Mouse (Mus musculus): Measurements from ENCODE around the gene Tmem100. TPM values are rescaled to one million over a fixed set of nuclear protein-coding genes. Genes with fewer than 3 reads are reported as not detected.

Gene Tmem100
- 10 to 100 TPM; 13.2 to 22.4 TPM for total RNA-seq (2021)

DNA sequence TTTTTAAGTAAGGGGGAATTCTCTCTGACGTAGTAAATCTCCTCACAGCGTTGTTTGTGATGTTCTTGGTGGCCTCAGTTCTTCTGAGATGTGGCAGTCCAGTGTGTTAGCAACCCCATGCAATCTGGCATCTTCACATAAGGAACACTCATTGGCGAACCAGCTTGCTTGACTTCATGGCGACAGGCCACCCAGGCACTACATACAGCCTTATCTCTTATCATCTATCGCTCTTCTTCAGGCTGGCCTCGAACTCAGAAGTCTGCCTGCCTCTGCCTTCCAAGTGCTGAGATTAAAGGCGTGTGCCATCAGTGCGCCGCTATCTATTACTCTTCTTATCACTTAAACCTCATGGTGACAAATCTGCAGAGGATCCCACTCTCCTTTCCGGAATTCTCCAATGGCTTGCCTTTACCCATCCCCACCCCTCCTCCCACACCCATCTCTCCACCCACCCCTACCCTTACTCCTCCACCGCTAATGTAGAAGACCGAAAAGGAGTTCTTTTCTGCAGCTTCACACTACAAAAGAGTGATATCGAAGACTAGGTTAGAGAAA is at the start of gene Tmem100:
Tmem100 (plus strand) TSS at position 508 of the 558 bp plus-strand sequence.
- DNase-seq, result no peak
- intact Hi-C loops (cut with DNase I), result no loop called here

DNA sequence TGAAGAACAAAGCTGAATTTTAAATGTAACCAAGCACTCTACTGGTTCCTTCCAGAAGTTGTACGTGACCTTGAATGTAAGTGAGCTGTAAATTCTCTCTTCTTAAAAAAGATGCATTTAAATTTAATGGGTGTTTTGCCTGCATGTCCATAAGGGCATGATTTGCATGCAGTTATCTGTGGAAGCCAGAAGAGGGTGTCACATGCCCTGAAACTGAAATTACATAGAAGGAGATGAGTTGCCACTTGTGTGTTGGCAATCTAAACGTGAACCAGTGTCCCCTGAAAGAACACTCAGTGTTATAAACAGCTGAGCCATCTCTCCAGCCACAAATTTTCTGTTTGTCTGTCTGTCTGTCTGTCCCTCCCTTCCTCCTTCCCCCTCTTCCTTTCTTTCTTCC is 47.2 kb upstream of the Tmem100 start:
- DNase-seq, result no peak
- intact Hi-C loops (cut with DNase I), result loop anchor here (10.0 kb wide), 1 partner anchor 632 kb away; no protein-coding TSS in a partner anchor

DNA sequence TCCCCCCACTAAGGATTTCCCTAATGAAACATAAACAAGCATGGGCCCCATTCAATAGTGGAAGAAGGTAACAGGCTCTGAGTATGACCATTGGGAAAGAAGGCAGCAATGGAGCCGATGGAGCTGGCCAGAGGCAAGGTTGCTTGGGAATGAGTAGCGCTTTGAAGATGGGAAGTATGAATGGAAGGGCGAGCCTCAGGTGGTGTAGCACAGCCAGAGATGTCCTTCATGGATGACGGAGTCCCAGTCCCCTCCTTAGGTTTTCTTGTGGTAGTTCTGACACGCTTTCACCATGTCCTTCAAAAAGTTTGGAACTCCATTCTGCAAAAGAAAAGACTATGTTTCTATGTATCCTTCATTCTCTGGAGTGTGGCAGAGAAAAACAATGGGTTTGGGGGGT is 45.7 kb upstream of the Tmem100 start:
- intact Hi-C loops (cut with DNase I), result loop anchor here (10.0 kb wide), 1 partner anchor 630 kb away; no protein-coding TSS in a partner anchor

DNA sequence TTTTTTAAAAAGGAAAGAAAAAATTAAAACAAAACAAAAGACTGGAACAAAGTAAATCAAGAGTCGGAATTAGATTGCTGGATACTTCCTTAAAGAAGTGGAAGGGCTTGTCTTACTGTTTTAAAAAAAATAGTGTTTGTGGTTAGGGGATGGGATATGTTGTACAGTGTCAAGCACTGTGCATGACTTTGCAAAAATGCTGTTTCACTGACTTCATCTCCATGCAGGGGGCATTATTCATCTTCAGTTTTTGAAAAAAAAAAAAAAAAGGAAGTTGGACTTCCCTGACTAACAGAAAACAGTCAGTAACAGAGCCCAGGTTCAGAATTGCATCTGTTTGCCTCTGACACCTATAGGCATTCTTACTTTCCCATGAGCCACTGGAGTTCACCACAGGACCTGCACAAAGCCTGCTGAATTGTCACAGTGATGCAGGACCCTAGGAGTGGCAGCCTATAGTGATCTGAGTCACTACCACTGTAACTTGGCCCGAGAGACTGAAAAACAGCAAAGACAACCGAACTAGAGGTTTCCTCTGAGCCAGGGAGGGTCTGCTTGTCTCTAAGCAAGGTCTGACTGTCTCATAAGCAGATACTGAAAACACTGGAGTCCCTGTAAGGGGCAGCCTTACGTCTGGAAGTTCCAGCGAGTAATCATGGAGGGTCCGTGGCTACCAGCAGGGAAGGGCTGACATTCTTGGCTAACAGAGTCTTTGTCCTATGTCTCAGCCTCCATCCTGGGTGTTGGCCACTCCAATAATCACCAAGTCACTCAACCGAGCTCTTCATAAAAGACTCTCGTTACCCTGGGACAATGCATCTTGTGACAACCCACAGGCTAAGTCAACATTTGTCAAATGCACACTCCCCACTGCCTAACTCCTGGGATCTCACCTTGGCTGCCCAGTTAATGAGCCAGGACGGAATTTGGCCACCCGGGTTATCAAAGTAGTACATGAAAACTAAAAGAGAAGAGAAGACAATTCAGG is 44.7 kb upstream of the Tmem100 start:
- no peak for DNase-seq
- intact Hi-C loops (cut with DNase I), result loop anchor here (10.0 kb wide), 1 partner anchor 629 kb away; no protein-coding TSS in a partner anchor

More for the DNA sequence above, 45.7 kb upstream of the Tmem100 start:
- no peak for DNase-seq

DNA sequence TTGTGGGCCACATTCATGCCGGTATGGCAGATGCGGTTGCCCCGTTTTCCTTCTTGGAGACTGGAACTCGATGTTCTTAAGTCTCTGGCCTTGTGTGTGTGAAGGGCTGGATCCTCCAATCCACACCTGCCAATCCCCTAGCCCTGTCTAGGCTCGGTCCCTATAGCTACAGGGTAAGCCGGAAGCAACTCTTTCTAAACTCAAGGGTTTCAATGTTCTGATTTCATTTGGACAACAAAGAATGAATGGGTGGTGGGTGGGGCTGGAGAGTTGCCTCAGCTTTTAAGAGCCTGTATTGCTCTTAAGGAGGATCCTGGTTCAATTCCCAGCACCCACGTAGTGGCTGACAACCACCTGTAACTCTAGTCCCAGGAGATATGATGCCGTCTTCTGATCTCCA is 43.6 kb upstream of the Tmem100 start:
- intact Hi-C loops (cut with DNase I), result loop anchor here (10.0 kb wide), 1 partner anchor 628 kb away; no protein-coding TSS in a partner anchor

DNA sequence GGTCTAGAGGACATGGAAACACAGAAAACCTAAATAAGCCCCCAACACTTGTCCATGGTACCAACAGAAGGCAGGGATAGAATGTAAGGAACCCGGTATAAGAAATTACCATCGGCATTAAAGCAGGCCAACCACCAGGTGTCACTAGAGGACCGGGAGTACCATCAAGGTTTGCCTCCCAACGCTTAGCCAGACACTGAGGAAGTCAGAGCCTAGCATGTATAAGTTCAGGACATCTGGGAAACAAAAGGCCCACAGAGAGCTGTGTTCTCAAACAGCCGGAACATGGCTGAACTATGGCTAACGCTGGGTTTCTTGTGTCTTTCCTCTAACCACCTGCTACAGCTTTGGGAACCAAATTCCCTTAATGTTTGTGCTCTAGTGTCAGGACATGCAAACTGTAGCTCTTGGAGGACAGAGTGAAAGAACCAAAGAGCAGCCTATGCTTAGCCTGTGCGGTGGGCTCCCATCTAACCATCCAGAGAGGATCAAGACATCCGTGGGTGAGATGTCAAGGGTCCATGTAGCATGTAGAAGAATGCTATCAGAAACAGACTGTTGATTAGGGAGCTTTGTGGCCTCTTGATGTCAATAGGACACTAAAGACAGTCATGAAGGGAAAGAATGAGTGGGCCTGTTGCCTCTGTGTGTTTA is 41.1 kb upstream of the Tmem100 start:
- intact Hi-C loops (cut with DNase I), result loop anchor here (1.0 to 10.0 kb wide), 4 partner anchors 30 to 626 kb away; no protein-coding TSS in a partner anchor
- DNase-seq, result peak; percentile 76 to 79

More for the DNA sequence above, 43.6 kb upstream of the Tmem100 start:
- no peak for DNase-seq

DNA sequence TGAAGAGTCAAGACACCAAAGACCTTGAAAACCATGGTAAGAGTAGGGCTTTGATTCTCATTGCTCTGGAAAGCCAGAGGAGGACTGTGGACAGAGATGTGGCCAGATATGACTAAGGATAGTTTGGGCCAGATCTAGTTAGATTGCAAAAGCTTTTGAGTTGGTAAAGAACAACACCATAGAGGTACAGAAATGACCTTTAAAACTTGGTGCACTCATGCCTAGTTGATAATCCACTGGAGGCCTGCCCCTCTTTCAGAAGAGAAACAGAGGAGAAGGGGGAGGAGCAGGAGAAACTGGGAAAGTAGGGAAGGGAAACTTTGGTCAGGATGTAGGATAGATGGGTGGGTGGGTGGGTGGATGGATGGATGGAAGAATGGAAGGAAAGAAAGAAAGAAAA is 38.5 kb upstream of the Tmem100 start:
- intact Hi-C loops (cut with DNase I), result no loop called here
- no peak for DNase-seq

DNA sequence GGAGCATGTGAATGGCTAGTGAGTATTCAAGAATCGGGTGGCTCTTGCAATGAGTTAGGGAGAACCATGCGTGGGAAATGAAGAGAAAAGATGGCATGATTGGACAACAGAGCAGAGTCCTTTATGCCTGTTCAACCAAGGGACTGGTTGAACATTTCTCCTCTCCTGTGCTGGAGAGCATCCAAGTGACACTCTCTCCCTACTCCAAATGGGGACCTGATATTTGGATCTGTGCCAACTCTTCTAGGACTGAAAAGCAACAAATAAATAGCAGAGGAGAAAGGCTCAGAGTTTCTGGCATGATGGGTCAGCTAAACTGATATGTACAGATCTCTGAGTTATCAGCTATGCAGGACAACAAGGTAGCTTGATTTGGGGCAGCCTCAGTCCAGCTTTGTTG is 35.4 kb upstream of the Tmem100 start:
- no peak for DNase-seq
- intact Hi-C loops (cut with DNase I), result no loop called here

DNA sequence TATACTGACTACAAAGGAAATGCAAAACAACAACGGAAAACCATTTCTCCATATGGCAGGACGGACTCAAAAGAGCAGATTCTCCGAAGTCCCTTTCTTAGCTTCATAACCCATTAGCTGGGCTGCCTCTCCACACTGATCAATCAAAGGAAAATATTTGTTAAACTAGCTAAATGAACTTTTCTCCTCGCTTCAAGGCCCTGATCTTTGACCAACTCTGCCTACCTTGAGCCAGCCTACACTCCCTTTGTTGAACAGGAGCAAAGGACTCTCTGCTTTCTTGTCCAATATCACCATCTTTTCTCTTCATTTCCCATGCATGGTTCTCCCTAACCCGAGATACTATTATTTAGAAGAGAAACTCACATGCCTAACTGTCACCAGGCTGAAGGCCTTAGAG is 34.6 kb upstream of the Tmem100 start:
- no peak for DNase-seq
- intact Hi-C loops (cut with DNase I), result no loop called here

DNA sequence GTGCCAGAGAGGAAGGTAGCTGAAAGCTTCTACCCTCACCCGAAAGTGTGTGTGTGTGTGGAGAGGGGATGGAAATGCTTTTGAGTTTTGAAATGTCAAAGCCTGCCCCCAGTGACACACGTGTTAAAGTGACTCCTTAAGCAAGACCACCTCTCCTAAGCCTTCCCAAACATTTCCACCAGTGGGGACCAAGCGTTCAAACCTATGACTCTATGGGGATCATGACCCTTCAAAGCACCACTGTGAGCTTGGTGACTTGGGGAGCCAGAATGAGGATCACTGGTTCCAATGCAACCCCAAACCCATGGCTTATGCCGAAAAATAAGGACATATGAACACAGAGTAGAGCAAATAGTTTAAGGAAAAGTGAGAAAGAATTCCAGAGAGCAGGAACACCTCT is 33.7 kb upstream of the Tmem100 start:
- DNase-seq, result no peak
- intact Hi-C loops (cut with DNase I), result no loop called here

DNA sequence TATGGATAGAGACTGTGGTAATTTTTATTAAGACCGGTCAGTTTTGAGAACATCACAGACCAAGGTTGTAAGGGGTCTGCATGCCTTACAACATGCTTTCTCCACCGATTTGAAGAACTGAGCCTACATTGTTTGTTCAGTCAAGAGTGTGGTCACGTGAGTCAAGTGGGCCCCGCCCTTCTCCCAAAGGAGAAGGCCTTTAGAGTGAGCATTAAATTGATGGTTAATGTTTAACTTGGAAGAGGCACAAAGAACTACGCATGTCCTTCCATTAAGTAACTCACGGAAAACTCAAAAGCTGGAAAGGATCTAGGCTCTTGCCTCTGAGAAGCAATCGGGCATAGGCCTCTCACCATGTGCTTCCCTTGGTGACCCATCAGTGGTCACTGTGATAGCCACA is 33.3 kb upstream of the Tmem100 start:
- intact Hi-C loops (cut with DNase I), result no loop called here
- no peak for DNase-seq

DNA sequence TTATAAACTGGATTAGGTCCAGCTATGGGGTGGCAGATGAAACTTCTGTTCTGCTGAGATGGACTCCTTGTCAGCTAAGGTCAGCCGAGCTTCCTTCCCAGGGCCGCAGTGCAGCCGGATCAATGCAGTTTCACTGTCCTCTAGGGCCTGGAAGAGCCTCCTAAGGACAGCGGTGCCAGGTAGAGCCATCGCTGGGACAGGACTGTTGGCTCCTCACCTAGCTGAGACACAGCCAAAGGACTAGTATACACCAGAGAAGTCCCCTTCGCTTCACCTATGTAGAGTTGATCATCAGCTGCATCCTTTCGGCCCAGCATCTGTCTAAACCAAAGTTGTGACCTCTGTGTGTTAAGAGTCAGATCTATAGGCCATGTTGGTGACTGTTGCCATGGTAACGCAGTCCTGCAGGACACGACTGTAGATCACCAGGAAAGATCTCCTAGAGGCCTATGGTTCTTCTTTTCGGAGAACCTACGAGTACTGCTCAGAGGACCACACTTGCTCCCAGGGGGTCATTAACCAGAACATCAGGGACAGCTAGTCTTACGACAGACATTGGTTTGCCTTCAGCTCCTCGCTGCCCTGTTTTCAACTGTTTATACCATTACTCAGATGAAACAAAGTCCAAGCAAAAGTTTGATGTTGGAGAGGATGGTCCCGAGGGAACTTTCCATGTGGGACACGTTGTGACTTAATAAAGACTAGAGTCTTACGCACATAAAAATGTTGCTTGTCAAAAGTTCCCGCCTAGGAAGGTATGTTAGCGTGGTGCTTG is 31.0 kb upstream of the Tmem100 start:
- DNase-seq, result no peak
- intact Hi-C loops (cut with DNase I), result no loop called here

DNA sequence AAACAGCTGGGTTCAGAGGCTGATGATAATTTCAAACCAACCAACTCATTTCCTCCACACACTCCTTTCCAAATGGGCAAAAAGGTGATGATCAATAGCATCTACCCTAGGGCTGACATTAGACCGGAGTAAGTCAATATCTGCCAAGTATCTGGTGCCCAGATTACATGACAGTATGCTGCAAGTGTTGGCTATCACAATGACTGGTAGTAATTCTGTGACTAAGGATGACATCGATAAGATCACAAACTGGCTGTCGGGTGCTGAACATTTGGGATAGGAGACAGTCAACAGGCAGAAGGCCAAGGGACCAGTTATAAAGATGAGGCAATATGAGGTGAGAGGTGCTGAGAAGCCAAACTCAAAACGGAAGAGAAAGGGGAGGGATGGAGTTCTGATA is 29.5 kb upstream of the Tmem100 start:
- no peak for DNase-seq
- intact Hi-C loops (cut with DNase I), result no loop called here

DNA sequence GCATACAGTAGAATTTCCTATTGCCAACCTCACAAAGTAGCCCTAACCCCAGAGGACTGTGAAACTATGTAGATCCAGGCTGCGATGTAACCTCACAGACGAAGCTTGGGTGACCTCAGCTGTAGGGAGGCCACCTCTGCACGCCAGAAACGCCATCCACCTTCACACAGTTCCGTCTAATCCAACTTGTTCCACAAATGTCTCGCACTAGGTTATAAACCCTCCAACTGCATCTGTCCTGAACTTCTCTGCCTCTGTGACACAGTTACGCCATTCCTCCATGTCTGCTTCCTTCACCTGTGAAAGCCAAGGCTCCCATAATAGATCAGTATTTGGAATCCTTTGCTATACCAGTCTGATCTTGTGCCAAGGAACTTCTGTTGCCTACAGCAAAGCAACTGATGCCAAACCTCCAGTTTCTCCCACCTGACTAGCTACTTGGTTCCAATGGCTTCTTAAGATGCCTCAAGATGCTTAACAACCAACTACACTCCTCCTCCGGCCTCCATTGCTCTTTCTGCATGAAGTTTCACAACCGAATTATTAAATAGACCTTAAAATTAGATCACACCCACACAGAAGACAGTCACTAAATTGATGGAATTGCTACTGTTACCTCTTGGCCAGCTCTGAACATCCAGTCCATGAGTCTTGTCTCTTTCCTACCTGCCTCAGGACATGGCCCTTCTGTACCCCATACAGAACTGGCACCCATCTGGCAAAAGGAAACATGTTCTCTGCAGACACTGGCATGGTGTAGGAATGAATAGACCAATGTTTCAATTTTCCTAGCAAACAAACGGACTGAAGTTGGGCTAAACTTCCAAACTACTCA is 28.5 kb upstream of the Tmem100 start:
- intact Hi-C loops (cut with DNase I), result no loop called here
- DNase-seq, result no peak

DNA sequence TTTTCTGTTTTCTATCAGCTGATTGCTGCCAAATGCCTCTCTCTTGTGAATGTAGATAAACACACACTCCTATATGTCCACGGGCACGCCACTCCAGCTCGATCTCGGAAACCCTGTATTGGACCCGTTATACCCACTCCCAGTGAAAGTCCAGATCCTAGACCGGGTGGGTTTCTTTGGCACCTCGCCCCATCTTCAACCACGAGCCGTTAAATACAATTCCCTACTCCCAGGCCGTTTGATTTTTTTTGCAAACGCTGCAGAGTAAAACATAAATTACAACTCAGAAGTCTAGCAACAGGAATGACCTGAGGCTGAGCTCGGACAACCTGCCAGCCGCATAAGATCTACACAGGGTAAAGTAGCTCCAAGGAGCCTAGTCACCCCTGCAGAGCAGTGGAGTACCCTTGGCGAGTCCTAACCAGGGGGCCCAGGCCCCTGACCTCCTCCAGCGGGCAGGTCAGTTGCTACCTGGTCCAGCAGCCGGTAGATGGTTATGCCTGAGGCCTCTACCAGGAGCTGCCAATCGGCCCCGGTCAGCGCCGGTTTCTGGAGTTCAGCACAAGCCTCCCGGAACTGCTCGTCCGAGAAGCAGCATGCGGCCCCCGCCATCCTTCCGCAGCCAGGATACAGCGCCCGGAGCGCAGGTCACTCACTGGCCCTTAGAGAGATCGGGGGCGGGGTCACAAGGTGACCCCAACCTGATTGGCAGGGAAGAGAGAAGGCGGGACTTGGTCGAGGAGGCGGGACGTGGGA is 27.7 kb upstream of the Tmem100 start, which contains the start of gene Pctp:
Pctp (minus strand) TSS at position 664 of the 756 bp plus-strand sequence.
- intact Hi-C loops (cut with DNase I), result no loop called here
- peak; percentile 77 to 78 for DNase-seq

DNA sequence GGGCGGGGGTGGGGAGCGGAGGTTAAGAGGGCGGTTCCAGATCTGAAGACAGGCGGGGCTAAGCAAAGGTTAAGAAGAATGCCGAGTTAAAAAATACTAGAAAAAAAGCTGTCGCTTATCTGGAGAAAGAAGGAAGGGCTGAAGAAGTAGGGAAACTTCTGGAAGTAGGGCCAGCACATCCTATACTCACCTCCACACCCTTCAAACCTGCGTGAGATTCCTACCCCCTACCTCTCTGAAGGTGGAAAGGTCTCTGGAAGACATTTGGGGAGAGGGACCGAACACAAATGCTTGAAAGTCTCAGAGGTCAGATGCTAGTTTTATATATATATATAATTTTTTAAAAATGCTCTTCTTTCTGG is 27.2 kb upstream of the Tmem100 start:
- intact Hi-C loops (cut with DNase I), result no loop called here
- no peak for DNase-seq

DNA sequence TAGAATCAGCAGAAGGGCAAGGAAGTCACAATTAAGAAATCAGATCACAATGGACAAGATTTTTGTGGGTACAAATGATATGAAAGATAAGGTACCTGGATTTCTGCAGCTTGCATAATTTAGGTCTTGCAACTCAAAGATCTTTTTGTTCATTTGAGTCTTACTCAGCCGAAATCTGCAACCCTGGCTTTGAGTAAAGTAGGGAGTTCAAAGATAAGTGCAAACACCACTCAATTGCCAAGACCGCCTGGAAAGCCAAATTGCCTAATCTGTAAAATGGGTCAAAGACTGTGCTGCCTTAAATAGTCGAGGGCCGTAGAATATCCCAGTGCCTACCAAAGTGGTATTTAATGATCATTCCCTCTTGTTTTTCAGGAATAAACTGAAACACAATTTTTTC is 26.8 kb upstream of the Tmem100 start:
- no peak for DNase-seq
- intact Hi-C loops (cut with DNase I), result no loop called here

DNA sequence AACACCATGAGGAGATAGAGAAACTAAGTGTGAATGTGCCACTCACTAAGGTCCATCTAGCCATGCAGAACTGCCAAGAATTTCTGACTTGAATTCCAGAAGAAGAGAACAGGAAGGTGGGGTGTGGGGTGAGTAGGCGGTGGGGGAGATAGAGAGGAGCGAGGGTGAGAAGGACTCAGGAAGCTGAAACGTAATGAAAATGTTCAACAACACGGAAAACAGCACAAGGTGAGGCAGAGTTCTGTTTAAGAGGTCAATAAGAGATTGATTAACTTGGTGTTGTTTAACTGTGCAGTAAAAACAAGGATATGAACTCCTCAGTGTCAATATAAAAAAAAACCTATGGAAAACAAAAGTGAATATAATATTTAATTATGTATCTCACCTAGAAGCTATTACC is 24.0 kb upstream of the Tmem100 start:
- no peak for DNase-seq
- intact Hi-C loops (cut with DNase I), result loop anchor here (5.0 kb wide), 1 partner anchor 286 kb away; no protein-coding TSS in a partner anchor
